Mouse (Mus musculus): ENCODE measurements at regions not wholly inside any gene's neighbourhood (a gene's known extent, or its start where the extent isn't known, plus 50 kb on each side); places are given as distances from the start of the nearest gene placed in this dataset.

DNA sequence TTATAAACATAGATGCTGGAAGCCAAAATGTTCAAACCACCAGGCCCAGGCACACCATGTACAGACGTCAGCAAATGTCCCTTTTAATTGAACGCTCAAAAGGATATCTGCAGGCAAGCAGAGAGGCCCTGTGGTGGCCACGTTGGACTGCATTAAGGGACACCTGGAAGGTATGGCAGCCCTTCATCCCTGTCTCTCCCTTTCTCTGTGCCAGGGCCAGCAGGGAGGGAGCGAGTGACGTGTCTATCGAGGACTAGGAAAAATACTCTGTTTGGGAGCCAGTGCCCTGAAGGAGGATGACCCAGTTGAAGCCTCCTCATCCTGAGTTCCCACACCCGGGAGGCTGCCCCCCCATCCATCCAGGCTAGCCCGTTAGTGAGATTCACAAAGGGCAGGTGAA, 144.0 kb upstream of the Cmc1 start:
- TF ChIP-seq E2F4 (IDR thresholded peaks at IDR 0.05; ENCODE audit: insufficient read depth) (no peak), USF1 (IDR thresholded peaks at IDR 0.05; ENCODE audit: low read depth) (no peak), POLR2A (IDR thresholded peaks at IDR 0.05; ENCODE audit: insufficient read length, low read depth) (no peak), MYOD1 (IDR thresholded peaks at IDR 0.05; ENCODE audit: control insufficient read depth in 1 of 3, insufficient read length in 2 of 3, low read depth in 2 of 3) (no peak), POLR2AphosphoS2 (IDR thresholded peaks at IDR 0.05; ENCODE audit: insufficient read length, low read depth) (no peak), CEBPB (IDR thresholded peaks at IDR 0.05; ENCODE audit: insufficient read depth, poor library complexity, severe bottlenecking) (no peak), MAX (IDR thresholded peaks at IDR 0.05; ENCODE audit: low read depth) (no peak), TCF12 (IDR thresholded peaks at IDR 0.05; ENCODE audit: insufficient read depth, poor library complexity, severe bottlenecking) (no peak), MYOG (IDR thresholded peaks at IDR 0.05; ENCODE audit: control insufficient read depth in 1 of 3, insufficient read depth in 1 of 3, insufficient read length in 2 of 3, low read depth in 2 of 3) (no peak)

All from myocyte (in vitro differentiated cells).